Mouse (Mus musculus) retina, postnatal 1 day (tissue): ENCODE measurements around the gene Ppp3r1.
"Not testable (repeated sequence)": the region's sequence is repeated elsewhere in the genome, so short reads cannot be mapped to it uniquely, and the experiment has no call there.

Source experiments
- DNase-seq: peaks from one replicate; pipeline ENCODE4 v3.0.0-alpha.2; 2012

Ppp3r1 gene

GRCm38 (mm10) chr11:17200936-17201335 lies 41.9 kb downstream of the Ppp3r1 start:
- DNase-seq = no peak

- no peak for DNase-seq
Observed at GRCm38 (mm10) chr11:17202481-17202880, 43.4 kb downstream of the Ppp3r1 start.

- DNase-seq = peak; percentile 98
Observed at GRCm38 (mm10) chr11:17211258-17212140, 52.4 kb downstream of the Ppp3r1 start, which contains the start of gene Pno1. Gene Pno1 (minus strand): TSS chr11:17211568.

- no peak for DNase-seq
Observed at GRCm38 (mm10) chr11:17212141-17212495, 53.1 kb downstream of the Ppp3r1 start.

GRCm38 (mm10) chr11:17212903-17213509 lies 53.9 kb downstream of the Ppp3r1 start:
- no peak for DNase-seq

GRCm38 (mm10) chr11:17215475-17215874 lies 56.4 kb downstream of the Ppp3r1 start:
- no peak for DNase-seq

GRCm38 (mm10) chr11:17221126-17221525 lies 62.1 kb downstream of the Ppp3r1 start:
- no peak for DNase-seq

GRCm38 (mm10) chr11:17232792-17233191 lies 73.7 kb downstream of the Ppp3r1 start:
- no peak for DNase-seq

- no peak for DNase-seq
Observed at GRCm38 (mm10) chr11:17236449-17237037, 77.5 kb downstream of the Ppp3r1 start.

- DNase-seq = not testable (repeated sequence)
Observed at GRCm38 (mm10) chr11:17238598-17238997, 79.5 kb downstream of the Ppp3r1 start.

- no peak for DNase-seq
Observed at GRCm38 (mm10) chr11:17248715-17249114, 89.7 kb downstream of the Ppp3r1 start.
